Mouse (Mus musculus): ENCODE measurements at regions not wholly inside any gene's neighbourhood (a gene's known extent, or its start where the extent isn't known, plus 50 kb on each side); places are given as distances from the start of the nearest gene placed in this dataset.

GRCm38 (mm10) chr5:64500866-64501265 is 302.3 kb upstream of the Klf3 start:
- Histone ChIP-seq H3K9me3 (ENCODE audit: control insufficient read depth, low read length) (no peaks in the 10 kb centered on the region), H3K27me3 (ENCODE audit: control insufficient read depth) (no peaks in the 10 kb centered on the region), H3K36me3 (ENCODE audit: control insufficient read depth) (no peaks in the 10 kb centered on the region), H3K4me3 (replicated peaks) (peak overlapping the region; percentile 15), H3K4me1 (ENCODE audit: control insufficient read depth) (peaks cover 58% of the 10 kb centered on the region)
- TF ChIP-seq GATA1 (IDR thresholded peaks at IDR 0.05; ENCODE audit: low read length) (no peak), TAL1 (IDR thresholded peaks at IDR 0.05; ENCODE audit: low read length) (no peak)

DNA sequence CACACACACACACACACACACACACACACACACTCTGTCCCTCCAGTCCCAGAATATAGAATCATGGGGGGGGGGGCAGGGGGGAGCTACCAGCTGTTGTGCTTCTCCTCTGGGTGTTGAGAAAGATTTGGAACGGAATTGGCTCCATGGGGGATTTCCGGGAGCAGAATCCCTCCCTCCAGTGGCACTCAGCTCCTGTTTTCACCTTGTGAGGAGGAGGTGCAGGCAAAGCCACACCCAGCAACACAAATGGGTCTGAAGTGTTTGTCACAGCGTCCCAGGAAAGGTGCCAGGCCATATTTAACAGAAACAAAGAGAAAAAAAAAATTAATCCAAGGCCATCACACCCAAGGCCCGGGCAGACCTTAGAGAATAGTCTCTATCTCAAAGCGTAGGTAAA is 301.4 kb upstream of the Klf3 start:
- peaks cover 66% of the 10 kb centered on the region for H3K4me1 ChIP-seq (ENCODE audit: control insufficient read depth)
- no peak for TF ChIP-seq GATA1 (IDR thresholded peaks at IDR 0.05; ENCODE audit: low read length)
- TF ChIP-seq TAL1 (IDR thresholded peaks at IDR 0.05; ENCODE audit: low read length), result no peak
- H3K9me3 ChIP-seq (ENCODE audit: control insufficient read depth, low read length), result no peaks in the 10 kb centered on the region
- no peaks in the 10 kb centered on the region for H3K36me3 ChIP-seq (ENCODE audit: control insufficient read depth)
- H3K4me3 ChIP-seq (replicated peaks), result no peak overlapping the region
- H3K27me3 ChIP-seq (ENCODE audit: control insufficient read depth), result no peaks in the 10 kb centered on the region

- no peaks in the 10 kb centered on the region for H3K36me3 ChIP-seq (ENCODE audit: control insufficient read depth)
- TF ChIP-seq TAL1 (IDR thresholded peaks at IDR 0.05; ENCODE audit: low read length) (no peak), GATA1 (IDR thresholded peaks at IDR 0.05; ENCODE audit: low read length) (no peak)
- H3K4me1 ChIP-seq (ENCODE audit: control insufficient read depth), result peaks cover 80% of the 10 kb centered on the region
- no peak overlapping the region for H3K4me3 ChIP-seq (replicated peaks)
- no peaks in the 10 kb centered on the region for H3K27me3 ChIP-seq (ENCODE audit: control insufficient read depth)
- H3K9me3 ChIP-seq (ENCODE audit: control insufficient read depth, low read length), result no peaks in the 10 kb centered on the region
Observed at GRCm38 (mm10) chr5:64503514-64503913, 299.7 kb upstream of the Klf3 start.

GRCm38 (mm10) chr5:64504507-64504906 is 298.7 kb upstream of the Klf3 start:
- TF ChIP-seq TAL1 (IDR thresholded peaks at IDR 0.05; ENCODE audit: low read length), result no peak
- TF ChIP-seq GATA1 (IDR thresholded peaks at IDR 0.05; ENCODE audit: low read length), result no peak
- Histone ChIP-seq H3K4me1 (ENCODE audit: control insufficient read depth) (peaks cover 89% of the 10 kb centered on the region), H3K36me3 (ENCODE audit: control insufficient read depth) (no peaks in the 10 kb centered on the region), H3K9me3 (ENCODE audit: control insufficient read depth, low read length) (no peaks in the 10 kb centered on the region), H3K27me3 (ENCODE audit: control insufficient read depth) (no peaks in the 10 kb centered on the region), H3K4me3 (replicated peaks) (no peak overlapping the region)

- TF ChIP-seq GATA1 (IDR thresholded peaks at IDR 0.05; ENCODE audit: low read length) (no peak), TAL1 (IDR thresholded peaks at IDR 0.05; ENCODE audit: low read length) (no peak)
- H3K36me3 ChIP-seq (ENCODE audit: control insufficient read depth), result no peaks in the 10 kb centered on the region
- H3K4me1 ChIP-seq (ENCODE audit: control insufficient read depth), result peaks cover 90% of the 10 kb centered on the region
- no peaks in the 10 kb centered on the region for H3K27me3 ChIP-seq (ENCODE audit: control insufficient read depth)
- H3K4me3 ChIP-seq (replicated peaks), result peak overlapping the region; percentile 68
- H3K9me3 ChIP-seq (ENCODE audit: control insufficient read depth, low read length), result no peaks in the 10 kb centered on the region
Observed at GRCm38 (mm10) chr5:64505227-64505834, 297.9 kb upstream of the Klf3 start.

DNA sequence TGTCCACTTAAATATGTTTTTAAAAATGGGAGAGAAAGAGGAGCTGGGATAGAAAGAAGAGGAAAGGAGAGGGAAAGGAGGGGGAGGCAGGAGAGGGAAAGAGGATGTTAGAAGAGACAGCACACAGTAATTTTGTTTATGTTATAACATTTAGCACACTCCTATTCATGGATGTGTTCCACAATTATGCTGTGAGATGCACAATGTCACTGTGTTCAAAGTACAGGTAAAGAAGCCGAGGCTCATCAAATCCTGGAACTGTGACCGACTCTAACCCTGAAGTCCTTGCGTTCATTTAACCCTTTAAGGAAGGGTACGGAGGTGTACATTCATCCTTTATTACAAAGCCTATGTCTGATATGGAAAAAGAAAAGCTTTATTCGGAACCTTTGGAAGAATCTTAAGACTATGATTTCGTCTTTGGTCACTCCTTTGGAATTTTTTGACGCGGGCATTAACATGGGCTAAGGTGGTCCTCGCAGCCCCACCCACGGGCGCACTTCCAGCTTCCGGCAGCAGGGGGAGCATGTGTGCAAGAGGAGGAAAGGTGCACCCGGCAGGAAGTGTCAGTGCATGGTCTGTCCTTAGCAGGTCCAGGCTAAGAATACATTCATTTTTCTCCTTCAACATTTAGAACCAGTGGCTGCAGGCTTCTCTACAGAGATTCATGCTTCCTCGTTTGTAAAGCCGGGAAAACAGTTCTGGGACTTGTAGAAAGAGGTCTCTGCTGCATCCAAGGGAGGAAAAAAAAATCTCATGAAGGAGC is 297.2 kb upstream of the Klf3 start:
- peak overlapping the region; percentile 68 for H3K4me3 ChIP-seq (replicated peaks)
- peaks cover 85% of the 10 kb centered on the region for H3K4me1 ChIP-seq (ENCODE audit: control insufficient read depth)
- H3K27me3 ChIP-seq (ENCODE audit: control insufficient read depth), result no peaks in the 10 kb centered on the region
- H3K36me3 ChIP-seq (ENCODE audit: control insufficient read depth), result no peaks in the 10 kb centered on the region
- no peak for TF ChIP-seq GATA1 (IDR thresholded peaks at IDR 0.05; ENCODE audit: low read length)
- no peak for TF ChIP-seq TAL1 (IDR thresholded peaks at IDR 0.05; ENCODE audit: low read length)
- H3K9me3 ChIP-seq (ENCODE audit: control insufficient read depth, low read length), result no peaks in the 10 kb centered on the region

DNA sequence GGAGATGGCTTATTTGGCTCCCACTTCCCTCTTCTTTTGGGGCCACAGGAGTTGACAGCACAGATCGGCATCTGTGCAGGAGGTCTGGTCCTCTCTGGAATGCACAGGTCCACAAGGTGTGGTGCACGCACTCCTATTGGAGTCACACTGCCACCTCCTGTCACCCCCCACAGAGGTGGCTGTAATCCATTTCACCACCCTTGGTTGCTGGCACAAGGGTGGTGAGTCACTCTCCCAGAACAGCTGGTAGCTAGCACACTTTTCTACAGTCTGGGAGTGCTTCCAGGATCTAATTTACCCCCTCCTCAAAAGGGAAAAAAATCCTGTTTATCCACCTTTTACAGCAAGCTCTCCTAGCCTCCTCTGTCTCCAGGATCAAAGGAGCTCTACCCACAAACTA is 294.6 kb upstream of the Klf3 start:
- Histone ChIP-seq H3K27me3 (ENCODE audit: control insufficient read depth) (no peaks in the 10 kb centered on the region), H3K4me3 (replicated peaks) (no peak overlapping the region), H3K9me3 (ENCODE audit: control insufficient read depth, low read length) (no peaks in the 10 kb centered on the region), H3K36me3 (ENCODE audit: control insufficient read depth) (no peaks in the 10 kb centered on the region), H3K4me1 (ENCODE audit: control insufficient read depth) (peaks cover 71% of the 10 kb centered on the region)
- no peak for TF ChIP-seq GATA1 (IDR thresholded peaks at IDR 0.05; ENCODE audit: low read length)
- no peak for TF ChIP-seq TAL1 (IDR thresholded peaks at IDR 0.05; ENCODE audit: low read length)

DNA sequence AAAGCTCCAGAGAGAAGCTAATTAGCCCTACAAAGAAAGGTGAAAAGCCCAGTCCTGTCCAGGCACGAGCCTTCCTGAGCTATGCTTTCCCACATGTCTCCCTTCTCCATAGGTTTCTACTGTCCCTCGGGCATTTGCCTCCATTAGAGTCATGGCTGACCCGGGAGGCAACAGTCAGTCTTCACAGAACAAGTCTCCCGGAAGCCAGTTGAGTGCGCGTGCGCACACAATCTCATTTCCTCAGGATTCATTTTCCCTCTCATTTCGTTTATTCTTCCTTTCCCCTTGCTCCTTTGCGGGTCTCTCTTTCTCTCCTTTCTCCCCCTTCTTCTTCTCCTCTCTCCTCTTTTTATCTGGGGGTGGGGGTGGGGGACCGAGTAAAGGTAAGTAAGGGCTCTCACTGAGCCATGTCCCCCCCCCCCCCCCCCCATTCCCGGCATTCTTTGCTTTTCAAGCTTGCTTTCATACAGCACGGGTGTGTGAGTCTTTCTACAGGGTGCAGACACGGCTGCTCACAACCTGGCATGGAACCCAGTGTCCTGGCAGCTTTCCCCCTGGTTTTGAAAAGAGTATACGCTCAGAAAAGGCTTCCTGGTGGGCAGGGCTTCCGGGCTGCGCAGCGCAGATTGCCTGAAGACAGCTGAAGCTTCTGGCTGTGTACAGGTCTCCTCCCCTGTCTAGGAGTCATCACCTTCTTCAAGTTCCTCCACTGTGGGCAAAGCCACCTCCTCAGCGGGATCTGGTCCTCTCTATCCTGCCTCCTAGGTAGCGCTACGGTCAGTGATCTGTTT is 289.8 kb upstream of the Klf3 start:
- TF ChIP-seq GATA1 (IDR thresholded peaks at IDR 0.05; ENCODE audit: low read length), result no peak
- no peak for TF ChIP-seq TAL1 (IDR thresholded peaks at IDR 0.05; ENCODE audit: low read length)
- Histone ChIP-seq H3K27me3 (ENCODE audit: control insufficient read depth) (no peaks in the 10 kb centered on the region; the same call in 1 of the 2 replicates), H3K9me3 (ENCODE audit: control insufficient read depth, low read length) (no peaks in the 10 kb centered on the region)

GRCm38 (mm10) chr5:64516115-64516665 is 287.0 kb upstream of the Klf3 start:
- Histone ChIP-seq H3K4me1 (ENCODE audit: control insufficient read depth) (peaks cover 7% of the 10 kb centered on the region), H3K4me3 (replicated peaks) (no peak overlapping the region), H3K27me3 (ENCODE audit: control insufficient read depth) (no peaks in the 10 kb centered on the region; the same call in 1 of the 2 replicates), H3K36me3 (ENCODE audit: control insufficient read depth) (no peaks in the 10 kb centered on the region), H3K9me3 (ENCODE audit: control insufficient read depth, low read length) (no peaks in the 10 kb centered on the region)
- TF ChIP-seq GATA1 (IDR thresholded peaks at IDR 0.05; ENCODE audit: low read length) (no peak), TAL1 (IDR thresholded peaks at IDR 0.05; ENCODE audit: low read length) (no peak)

More for the DNA sequence above, 289.8 kb upstream of the Klf3 start:
- Histone ChIP-seq H3K36me3 (ENCODE audit: control insufficient read depth) (no peaks in the 10 kb centered on the region), H3K4me3 (replicated peaks) (no peak overlapping the region), H3K4me1 (ENCODE audit: control insufficient read depth) (peaks cover 30% of the 10 kb centered on the region)

Data from erythroblast, embryonic 14.5 days (primary cell).